Mouse (Mus musculus) E14TG2a.4 (cell line): Measurements from ENCODE around the gene Fcf1.

Source experiments
- CTCF ChIP-seq: conservative IDR thresholded peaks from 2 replicates; pipeline ENCODE4 v1.5.1; 2014; ENCODE audit warnings: low read length
- NANOG ChIP-seq: IDR thresholded peaks from 2 replicates; pipeline ENCODE4 v1.6.1; 2014; ENCODE audit warnings: borderline replicate concordance, low read length, mixed read lengths
- POU5F1 ChIP-seq: IDR thresholded peaks from 2 replicates; pipeline ENCODE4 v1.6.1; 2014; ENCODE audit warnings: low read length, borderline replicate concordance

GRCm38 (mm10) chr12:84943006-84943952, 27.4 kb upstream of the Fcf1 start:
- TF ChIP-seq CTCF (no peak), POU5F1 (no peak), NANOG (no peak)
